Mouse (Mus musculus) inflammation-experienced regulatory T-cells, adult 6 months (primary cell): ENCODE measurements around the gene Bbs12. TPM values are rescaled to one million over a fixed set of nuclear protein-coding genes. Genes with fewer than 3 reads are reported as not detected.
A peak's percentile ranks its signal among the peaks of the same experiment; 100 is the strongest.

Experiments used
- ATAC-seq: one replicate; pipeline ENCODE4 v1.8.0; 2017
- polyA plus RNA-seq, 3 experiments: library from polyadenylated mRNA; unstranded; fragments of 100-300 nt; shearing (Covaris generic); gene quantifications; one replicate each; pipeline ENCODE4 v1.2.1; 2017

Gene Bbs12
- polyA plus RNA-seq, 3 experiments from 2014 or later, result 4.4 to 7.7 (median 7.7) TPM

DNA sequence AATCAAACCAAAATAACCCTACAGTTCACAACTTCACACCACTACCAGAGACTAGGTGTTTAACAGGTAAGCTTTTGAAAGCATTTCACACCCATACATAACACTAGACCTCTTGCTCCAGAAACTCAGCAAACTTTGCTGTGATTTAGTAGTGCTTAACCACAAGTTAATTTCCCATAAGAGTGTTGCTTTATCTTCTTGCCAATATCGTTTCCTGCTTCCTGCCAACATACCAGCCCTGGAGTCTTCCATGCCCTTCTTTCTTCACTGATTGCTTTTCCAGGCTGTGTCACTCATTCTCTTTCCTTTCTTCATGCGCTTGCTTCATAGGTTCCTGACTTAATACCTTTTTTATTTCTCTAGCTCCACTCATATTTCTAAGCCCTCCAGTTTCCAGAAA is 16.1 kb downstream of the Bbs12 start:
- ATAC-seq, result no peak

DNA sequence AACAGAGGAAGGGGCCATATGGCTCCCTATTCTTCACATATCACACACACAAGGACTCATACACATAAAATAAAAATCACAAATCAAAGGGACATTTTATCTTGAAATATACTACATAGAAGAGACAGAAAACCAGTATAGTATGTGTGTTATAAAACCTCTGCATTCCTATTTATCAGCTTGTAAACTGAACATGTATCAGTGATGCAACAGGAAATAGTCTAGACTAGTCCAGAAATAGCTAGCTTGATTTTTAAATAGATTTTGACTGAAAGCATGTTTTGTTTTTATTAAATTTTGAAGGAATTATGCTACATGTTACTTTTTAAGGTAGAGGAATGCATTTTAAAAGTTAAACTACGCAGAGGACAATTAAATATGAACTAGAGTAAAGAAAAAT is 17.6 kb downstream of the Bbs12 start:
- ATAC-seq, result peak; percentile 52

DNA sequence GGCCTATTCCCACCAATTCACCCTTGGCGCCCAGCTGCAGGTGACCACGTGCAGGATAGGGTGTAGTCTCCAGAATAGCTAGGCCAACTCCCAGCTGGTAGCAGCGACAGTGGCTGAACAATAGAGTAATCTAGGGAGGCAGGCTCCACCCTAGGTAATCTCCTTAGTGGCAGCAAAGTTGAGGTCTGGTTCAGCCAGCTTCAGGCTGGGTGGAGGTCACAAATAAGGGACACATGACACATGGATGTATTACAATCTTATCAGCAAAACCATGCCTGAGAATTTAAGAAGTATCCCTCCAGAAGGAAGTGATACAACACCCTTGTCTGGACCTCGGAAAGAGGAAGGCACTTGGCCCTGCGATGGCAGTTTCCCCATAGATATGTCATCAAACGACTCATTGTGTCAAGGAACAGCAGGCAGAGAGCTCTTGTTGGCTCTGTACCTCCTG is 19.7 kb downstream of the Bbs12 start:
- no peak for ATAC-seq

DNA sequence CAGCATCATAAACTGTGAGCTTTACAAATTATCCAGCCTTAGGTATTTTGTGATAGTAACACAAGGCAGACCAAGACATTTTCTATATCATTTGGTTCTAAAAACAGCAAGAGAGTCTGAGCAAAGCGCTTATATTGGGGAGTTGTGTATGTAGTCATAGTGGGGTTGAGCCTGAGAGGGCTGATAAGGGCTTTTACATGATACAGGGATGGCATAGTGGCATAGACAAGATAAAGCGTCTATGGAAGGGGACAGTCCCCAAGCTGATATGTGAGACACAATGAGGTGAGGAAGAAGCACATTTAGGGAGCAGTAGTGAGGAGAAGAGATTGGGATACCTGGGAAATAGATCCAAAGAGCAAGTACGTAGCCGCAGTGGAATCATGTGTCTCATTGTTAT is 21.7 kb downstream of the Bbs12 start:
- no peak for ATAC-seq

DNA sequence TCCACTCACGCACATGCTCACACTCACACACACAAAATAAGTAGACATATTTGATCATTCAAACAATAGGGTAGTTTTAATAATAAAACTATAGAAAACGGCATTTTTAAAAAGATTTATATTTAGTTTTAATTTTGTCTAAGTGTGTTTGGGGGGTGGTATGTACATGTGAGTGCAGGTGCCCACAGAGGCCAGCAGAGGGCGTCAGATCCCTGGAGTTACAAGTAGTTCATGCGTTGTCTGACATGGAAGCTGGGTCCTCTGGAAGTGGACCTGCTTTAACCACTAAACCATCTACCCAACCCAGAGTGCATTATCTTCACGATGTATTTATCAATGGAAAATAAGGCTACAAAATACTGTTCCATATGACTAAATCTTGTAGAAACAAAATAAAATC is 28.8 kb downstream of the Bbs12 start:
- no peak for ATAC-seq

DNA sequence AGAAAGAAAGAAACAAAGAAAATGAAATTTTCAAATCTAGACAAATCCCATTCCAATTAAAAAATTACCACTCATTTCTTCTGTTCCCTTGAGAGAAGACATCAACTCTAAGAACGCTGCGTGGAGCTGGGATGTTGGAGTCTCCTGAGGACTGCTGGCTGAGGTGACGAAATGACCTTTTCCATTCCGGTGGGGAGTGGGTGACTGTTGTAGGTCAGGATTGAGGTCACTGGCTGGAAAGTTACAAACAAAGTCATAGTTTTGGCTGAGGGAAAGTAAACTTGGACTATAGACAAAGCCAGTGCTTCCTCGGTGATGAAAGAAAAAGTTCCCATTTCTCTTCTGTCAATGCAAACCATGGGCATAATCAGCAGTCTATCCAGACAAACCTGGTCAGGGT is 30.5 kb downstream of the Bbs12 start:
- ATAC-seq, result no peak

DNA sequence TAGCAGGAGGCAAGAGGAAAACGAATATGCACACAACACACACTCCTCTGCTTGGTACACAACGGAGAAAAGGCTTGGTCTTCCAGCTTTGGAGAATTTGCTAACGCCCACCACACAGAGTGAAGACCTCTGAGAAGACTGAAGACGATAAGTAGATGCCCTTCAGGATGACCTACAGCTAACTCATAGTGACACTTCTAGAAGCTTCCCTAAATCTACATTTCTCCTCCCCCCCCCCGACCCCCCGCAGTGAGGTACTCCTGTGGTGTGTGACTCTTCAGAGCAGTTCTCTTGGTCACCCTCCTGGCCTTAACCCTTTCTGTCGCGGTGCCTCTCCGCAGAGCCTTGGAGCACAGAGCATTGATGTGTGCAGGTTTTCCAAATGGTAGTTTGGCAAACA is 35.3 kb downstream of the Bbs12 start:
- no peak for ATAC-seq

DNA sequence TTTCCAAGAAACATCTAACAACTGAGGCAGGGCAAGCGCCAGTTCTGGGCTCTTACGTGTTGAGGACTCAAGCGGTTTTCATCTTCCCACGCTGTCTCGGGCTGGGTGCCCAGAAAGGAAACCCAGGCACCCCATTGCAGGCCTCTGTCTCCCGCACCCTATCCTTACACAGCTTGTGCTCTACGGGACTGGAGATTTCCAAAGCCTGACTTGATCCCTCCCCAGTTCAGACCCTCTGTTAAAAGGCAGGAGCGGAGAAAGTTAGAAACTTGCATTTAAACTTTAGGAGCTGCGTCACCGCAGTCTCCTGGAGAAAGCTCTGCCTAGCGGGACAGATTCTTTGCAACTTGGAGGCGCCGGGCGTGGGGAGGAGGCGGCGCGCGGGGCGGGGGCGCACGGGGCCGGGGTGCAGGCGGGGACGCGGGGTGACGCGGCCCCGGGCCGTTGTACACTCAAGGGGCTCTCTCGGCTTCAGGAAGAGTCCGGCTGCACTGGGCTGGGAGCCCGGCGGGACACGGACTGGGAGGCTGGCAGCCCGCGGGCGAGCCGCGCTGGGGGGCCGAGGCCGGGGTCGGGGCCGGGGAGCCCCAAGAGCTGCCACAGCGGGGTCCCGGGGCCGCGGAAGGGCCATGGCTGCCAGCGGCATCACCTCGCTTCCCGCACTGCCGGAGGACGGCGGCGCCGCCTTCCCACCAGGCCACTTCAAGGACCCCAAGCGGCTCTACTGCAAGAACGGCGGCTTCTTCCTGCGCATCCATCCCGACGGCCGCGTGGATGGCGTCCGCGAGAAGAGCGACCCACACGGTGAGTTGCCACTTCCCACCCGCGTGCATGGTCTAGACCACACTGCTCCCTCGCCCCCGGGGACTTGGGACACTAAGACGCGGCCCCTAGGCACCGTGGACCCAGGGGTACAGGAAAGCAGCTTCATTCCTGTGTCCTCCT is 36.1 kb downstream of the Bbs12 start, which contains the start of gene Fgf2:
Fgf2 (plus strand) TSS at position 126 of the 945 bp plus-strand sequence.
- ATAC-seq, result peak; percentile 84

DNA sequence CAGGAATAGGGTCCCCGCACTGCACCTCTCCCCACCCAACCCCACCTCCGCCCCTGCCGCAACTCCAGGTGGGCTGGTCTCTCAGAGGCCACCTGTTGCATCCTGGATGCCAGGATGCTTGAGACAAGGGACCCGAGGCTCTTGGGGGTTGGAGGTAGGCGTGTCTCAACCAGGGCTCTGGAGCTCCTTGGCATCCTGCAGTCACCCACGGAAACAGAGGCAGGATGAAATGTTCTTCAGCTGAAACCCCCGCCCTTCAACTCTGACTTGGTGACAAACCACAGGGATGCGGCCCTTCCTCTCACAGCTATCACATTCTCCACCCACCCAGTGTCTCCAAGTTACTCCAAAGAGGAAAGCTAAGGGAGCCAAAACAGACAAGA is 36.8 kb downstream of the Bbs12 start:
- peak; percentile 52 for ATAC-seq

DNA sequence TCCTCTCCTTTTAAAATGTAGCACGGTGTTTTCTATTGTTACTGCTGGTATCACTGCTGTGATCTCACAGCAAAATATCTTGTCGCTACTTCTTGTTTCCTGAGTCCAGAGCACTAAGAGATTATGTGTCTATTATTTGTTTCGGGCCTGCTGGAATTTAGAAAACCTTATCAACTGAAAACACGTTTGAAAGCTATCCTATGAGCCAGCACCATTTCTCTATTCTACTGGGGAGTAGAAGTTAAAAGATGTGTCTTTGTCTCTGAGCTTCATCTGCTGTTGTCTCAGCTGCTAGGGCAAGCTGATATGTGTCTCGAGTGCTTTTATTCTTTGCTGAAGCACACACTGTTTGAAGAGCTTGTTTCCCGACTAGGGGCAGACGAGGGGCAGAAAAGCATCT is 38.0 kb downstream of the Bbs12 start:
- ATAC-seq, result no peak

DNA sequence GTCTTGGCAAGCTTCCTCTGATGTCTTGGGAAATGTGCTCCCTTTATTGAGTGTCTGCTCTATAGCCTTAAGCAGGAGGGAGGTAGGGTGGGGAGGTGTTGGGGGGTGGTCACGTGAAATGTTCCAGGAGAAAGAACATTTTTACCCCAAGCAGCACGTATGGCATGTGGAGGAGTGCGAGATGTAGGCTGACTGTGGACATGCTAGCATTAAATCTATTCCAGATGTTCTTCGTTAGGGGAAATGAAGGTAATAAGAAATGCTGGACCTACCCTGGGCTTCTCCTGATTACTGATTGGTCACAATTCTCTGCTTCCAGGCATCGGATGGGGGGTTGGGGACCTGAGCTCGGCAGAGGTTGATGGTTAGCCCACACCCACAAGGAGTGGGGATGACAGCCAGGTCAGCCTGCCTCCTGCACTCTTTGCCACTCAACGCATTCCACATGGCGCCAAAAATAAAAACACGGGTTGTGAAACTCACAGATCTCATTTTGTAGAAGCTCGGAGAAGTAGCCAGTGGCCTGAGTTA is 41.7 kb downstream of the Bbs12 start:
- ATAC-seq, result no peak

DNA sequence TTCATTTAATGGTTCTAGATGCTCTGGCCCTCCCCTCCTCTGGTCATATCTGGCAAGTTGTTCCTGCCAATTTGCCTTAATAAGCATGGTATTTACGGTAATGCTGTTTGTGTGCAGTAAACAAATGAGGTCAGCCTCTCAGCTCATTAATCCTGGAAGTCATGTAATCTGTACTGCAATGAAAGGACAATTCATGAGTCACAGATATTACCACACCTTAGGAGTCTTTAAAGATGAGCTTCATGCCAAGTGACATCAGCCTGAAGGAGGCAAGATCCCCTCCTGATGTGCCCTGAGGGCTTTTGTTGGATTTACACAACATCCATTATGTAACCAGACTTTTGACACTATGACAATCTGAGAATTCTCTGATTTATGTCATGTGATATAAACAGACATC is 42.4 kb downstream of the Bbs12 start:
- no peak for ATAC-seq

DNA sequence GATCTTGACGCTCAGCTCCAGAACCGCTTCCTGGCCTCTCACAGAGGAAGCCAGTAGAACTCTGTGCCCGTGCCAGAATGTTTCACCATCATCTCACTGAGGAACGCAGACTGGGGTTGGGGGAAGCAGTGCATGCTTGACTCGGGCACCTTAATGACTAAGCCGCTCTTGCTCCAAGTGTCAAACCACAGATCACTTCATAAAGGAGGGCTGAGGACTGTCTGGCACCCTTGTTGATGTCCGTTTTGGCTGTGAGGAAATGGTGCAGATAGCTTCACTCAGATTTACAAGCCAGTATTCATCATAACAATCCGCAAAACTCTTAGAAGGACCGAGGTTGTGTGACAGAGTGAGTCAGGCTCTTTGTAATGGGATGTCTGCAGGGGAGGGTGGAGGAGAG is 48.4 kb downstream of the Bbs12 start:
- no peak for ATAC-seq

DNA sequence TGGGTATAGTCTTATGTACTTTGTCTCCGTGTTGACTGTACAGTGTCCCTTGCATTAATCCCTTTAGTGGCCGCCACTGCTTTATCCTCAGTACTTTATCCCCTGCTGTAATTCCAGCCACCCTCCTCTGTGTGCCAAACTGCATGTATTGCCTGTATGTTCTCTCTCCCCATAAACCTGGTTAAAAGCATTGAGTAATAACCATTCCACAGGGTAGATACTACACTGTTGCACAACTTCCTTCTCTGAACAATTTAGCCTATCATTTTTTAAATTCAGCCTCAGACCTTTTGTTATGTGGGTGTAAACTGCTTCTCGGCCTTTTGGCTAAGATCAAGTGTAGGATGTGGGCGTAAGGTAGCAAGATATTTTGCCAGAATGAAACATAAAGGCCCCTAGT is 52.8 kb downstream of the Bbs12 start:
- ATAC-seq, result peak; percentile 56

DNA sequence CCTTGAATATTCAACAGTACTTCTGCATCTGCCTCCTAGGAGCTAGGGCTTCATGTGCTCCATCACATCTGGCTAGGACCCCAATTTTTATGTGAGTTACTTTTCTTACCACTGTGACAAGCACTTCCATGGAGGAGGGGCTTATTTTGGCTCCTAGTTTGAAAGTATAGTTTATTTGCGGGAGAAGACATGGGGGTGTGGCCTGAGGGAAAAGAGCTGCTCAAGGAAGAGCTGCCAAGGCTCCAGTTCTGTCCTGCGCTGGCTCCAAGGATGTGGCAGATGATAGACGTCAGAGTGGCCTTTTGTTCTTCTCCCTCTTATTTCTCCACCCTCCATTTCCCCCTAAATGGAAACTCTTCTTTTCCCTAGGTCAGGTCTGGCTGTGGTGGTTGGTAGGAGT is 53.6 kb downstream of the Bbs12 start:
- no peak for ATAC-seq

DNA sequence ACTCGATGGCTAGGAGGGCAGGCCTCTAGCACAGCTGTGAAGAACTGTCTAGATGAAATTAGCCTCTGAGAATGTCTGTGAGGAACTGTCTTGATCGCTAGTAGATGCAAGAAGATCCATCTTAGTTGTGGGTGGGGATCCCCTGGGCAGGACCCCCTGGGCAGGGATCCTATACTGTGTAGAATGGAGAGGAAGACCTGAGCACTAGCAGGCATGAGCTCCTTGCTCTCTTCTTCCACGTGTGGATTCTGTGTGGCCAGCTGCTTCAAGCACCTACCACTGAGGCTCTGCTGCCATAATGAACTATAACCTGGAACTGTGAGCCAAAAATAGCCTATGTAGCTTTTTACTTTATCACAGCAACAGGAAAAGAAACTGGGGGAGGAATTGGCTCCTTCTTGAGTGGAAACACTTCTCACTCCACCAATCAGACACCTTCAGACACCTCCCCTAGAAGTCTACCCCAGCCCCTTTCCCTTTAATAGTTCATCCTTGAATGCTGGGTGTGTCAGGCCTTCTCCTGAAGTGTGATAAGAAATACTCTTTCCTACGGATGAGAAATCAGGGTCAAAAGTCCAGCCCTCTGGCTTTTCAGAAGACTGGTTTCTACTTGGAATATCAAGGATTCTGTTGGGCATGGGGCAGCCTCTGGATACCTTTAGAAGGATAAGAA is 54.2 kb downstream of the Bbs12 start:
- ATAC-seq, result no peak

DNA sequence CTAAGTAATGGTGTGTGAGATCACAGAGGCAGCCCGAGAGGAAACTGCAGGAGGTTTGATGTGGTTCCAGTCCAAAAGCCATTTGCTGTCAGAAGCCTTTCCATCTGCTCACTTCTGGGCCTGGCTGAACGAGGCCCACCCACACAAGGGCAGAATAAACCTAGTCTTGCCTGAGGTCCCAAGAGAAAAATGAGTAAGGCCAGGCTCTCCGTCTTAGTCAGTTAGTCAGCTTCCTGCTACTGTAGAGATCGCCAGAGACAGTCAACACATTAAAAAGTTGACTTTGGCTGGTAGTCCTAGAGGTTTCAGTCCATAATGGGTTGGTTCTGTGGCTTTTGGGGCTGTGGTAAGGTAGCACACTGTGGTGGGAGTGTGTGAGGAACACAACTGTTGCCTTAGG is 58.1 kb downstream of the Bbs12 start:
- peak; percentile 70 for ATAC-seq

Other genes with a start within 250 kb of the Bbs12 start
- gene Adad1, start 249.0 kb upstream of the Bbs12 start, polyA plus RNA-seq, result not detected
- 1 to 10 TPM; 1.5 to 3.3 (median 1.6) TPM for gene Il2, start 186.6 kb upstream of the Bbs12 start, polyA plus RNA-seq
- 10 to 100 TPM in 1 of 3 experiments, 1 to 10 TPM in 2; 3.7 to 11.3 (median 6.7) TPM for gene Il21, start 79.9 kb upstream of the Bbs12 start, polyA plus RNA-seq
- gene Cetn4, start 154 bp downstream of the Bbs12 start, polyA plus RNA-seq, result 1 to 10 TPM in 2 of 3 experiments, not detected in 1; 1.1 to 1.5 TPM
- gene Fgf2, start 35.8 kb downstream of the Bbs12 start, polyA plus RNA-seq, result 1 to 10 TPM; 1.5 to 2.6 (median 1.9) TPM
- gene Spata5, start 107.3 kb downstream of the Bbs12 start, polyA plus RNA-seq, result 10 to 100 TPM; 21.3 to 27.3 (median 26.5) TPM
- gene Nudt6, start 107.7 kb downstream of the Bbs12 start, polyA plus RNA-seq, result 10 to 100 TPM in 2 of 3 experiments, 1 to 10 TPM in 1; 9.8 to 19.2 (median 14.1) TPM